Mouse (Mus musculus): Measurements from ENCODE around the gene Il5.
A peak's percentile ranks its signal among the peaks of the same experiment; 100 is the strongest.

DNA sequence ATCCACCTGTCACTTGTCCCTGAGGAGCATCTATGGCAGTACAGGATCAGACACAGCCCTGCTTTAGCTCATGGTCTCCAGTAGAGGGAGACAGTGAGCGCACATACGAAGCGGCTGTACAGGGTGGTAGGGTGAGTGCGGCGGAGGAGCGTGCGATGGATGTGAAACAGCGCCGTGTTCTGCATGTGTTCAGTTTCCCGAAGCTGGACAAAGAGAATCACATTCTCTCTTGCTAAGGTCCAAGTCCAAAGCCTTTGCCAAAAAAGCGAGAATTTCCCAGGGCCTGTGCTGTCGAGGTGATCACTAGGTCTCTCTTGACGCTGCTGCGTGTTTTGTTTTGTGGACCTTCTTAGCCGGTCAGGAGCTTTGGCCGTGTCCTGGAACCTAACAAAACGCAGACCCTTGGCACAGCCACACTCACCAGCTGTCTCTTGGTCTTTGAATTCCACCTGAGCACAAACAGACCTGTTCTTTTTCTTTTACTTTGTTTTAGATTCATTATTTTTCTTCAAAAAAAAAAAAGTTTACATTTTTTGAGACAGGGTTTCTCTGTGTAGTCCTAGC lies 15.2 kb downstream of the Il5 start:
- peak; percentile 87 for TF ChIP-seq CTCF (IDR thresholded peaks at IDR 0.05; ENCODE audit: insufficient read depth, low read length)
- no peak for TF ChIP-seq POLR2A (IDR thresholded peaks at IDR 0.05; ENCODE audit: borderline replicate concordance, extremely low read depth, low read depth, low read length)
